Mouse (Mus musculus) liver, embryonic 11.5 days (tissue): Measurements from ENCODE around the gene Gm8237. TPM values are rescaled to one million over a fixed set of nuclear protein-coding genes. Genes with fewer than 3 reads are reported as not detected.

Experiments used
- polyA plus RNA-seq: library from polyadenylated mRNA; unstranded; fragments of >200 nt; fragmentation: Nextera tagmentation; extraction: Ambion mirVana; gene quantifications from 2 replicates; pipeline ENCODE4 v1.2.1, GENCODE M21; 2014

The Gm8237 gene
- polyA plus RNA-seq, 1 experiment from 2014 or later, result not detected

Other genes with a start within 250 kb of the Gm8237 start
- gene Gm8265, start 247.4 kb downstream of the Gm8237 start, polyA plus RNA-seq, result not detected in 2 replicates
- gene Gm9603, start 192.9 kb downstream of the Gm8237 start, polyA plus RNA-seq, result not detected in 2 replicates
- not detected in 2 replicates for gene Gm3373, start 138.8 kb downstream of the Gm8237 start, polyA plus RNA-seq
- 0.32 TPM in 1 of 2 replicates, not detected in the other for gene Gm3383, start 72.4 kb downstream of the Gm8237 start, polyA plus RNA-seq
- gene Gm3424, start 50.1 kb downstream of the Gm8237 start, polyA plus RNA-seq, result not detected in 2 replicates
- gene Gm3248, start 81.4 kb upstream of the Gm8237 start, polyA plus RNA-seq, result 0.08 and 0.29 TPM in 2 replicates
- gene Gm3453, start 98.8 kb upstream of the Gm8237 start, polyA plus RNA-seq, result not detected in 2 replicates
- gene Gm6337, start 177.9 kb upstream of the Gm8237 start, polyA plus RNA-seq, result not detected in 2 replicates
- 0.59 TPM in 1 of 2 replicates, not detected in the other for gene Gm8206, start 213.6 kb upstream of the Gm8237 start, polyA plus RNA-seq
- gene Gm3468, start 228.3 kb upstream of the Gm8237 start, polyA plus RNA-seq, result 0.43 and 0.73 TPM in 2 replicates
- gene Gm3476, start 245.4 kb upstream of the Gm8237 start, polyA plus RNA-seq, result not detected in 2 replicates